Mouse (Mus musculus) cerebellum, adult 2 months (tissue): Measurements from ENCODE around the gene Slc39a11. TPM values are rescaled to one million over a fixed set of nuclear protein-coding genes. Genes with fewer than 3 reads are reported as not detected.

Source experiments
- DNase-seq, 2 experiments: peaks; one replicate each; pipeline ENCODE4 v3.0.0; 2021
- H3K27ac ChIP-seq: fragments of 200-500 bp; 2 replicates; pipeline ENCODE4 v1.5.1; 2012; ENCODE audit warnings: low read length, control low read depth, inconsistent platforms; ENCODE audit not compliant: insufficient read depth
- H3K27me3 ChIP-seq: fragments of 200-500 bp; 2 replicates; pipeline ENCODE4 v1.6.1; 2012; ENCODE audit warnings: inconsistent platforms, mild to moderate bottlenecking, low read length, moderate library complexity; ENCODE audit not compliant: control insufficient read depth, insufficient read depth
- H3K4me1 ChIP-seq: fragments of 200-500 bp; 2 replicates; pipeline ENCODE4 v1.6.1; 2011; ENCODE audit warnings: low read length; ENCODE audit not compliant: control insufficient read depth, insufficient read depth
- H3K4me3 ChIP-seq: fragments of 200-500 bp; replicated peaks from 2 replicates; pipeline ENCODE3; 2011; ENCODE audit warnings: mild to moderate bottlenecking, low read depth, low read length, control low read depth; ENCODE audit not compliant: insufficient read depth
- CTCF ChIP-seq: fragments of 200-500 bp; IDR thresholded peaks from 2 replicates; pipeline ENCODE4 v1.5.1; 2011; ENCODE audit warnings: low read depth, mild to moderate bottlenecking, control low read depth, low read length, moderate library complexity, borderline replicate concordance; ENCODE audit not compliant: insufficient read depth
- POLR2A ChIP-seq: fragments of 200-500 bp; IDR thresholded peaks from 2 replicates; pipeline ENCODE4 v1.6.1; 2011; ENCODE audit warnings: low read length, control low read depth, borderline replicate concordance; ENCODE audit not compliant: insufficient read depth
- WGBS: fragments of 180-500 bp; shearing (Covaris S2); methylation state at CpG from one replicate; pipeline ENCODE4 v1.1.7; 2018; 5-methylcytosine and 5-hydroxymethylcytosine counted together
- polyA plus RNA-seq: library from polyadenylated mRNA; depleted of rRNA; stranded (reverse); fragments of >200 nt; gene quantifications from 2 replicates; pipeline ENCODE4 v1.2.3, GENCODE M21; 2012

Gene Slc39a11
- polyA plus RNA-seq, 1 experiment, result 14.1 TPM

- no peak for TF ChIP-seq POLR2A
- TF ChIP-seq CTCF, result no peak
- no peak overlapping the region for H3K4me3 ChIP-seq
- no peaks in the 10 kb centered on the region for H3K4me1 ChIP-seq
- DNase-seq, result no peak
- no peaks in the 10 kb centered on the region for H3K27me3 ChIP-seq
- WGBS, result 64% methylated on average over 7 of the region's 7 CpGs
- no peak overlapping the region for H3K27ac ChIP-seq
These were observed 175.8 kb downstream of the Slc39a11 start for GRCm38 (mm10) chr11:113473998-113474534.

- no peak overlapping the region for H3K4me3 ChIP-seq
- DNase-seq, result no peak
- H3K4me1 ChIP-seq, result no peaks in the 10 kb centered on the region; the same call in 1 of the 2 replicates
- H3K27me3 ChIP-seq, result no peaks in the 10 kb centered on the region
- 93% methylated on average over 9 of the region's 9 CpGs for WGBS
- TF ChIP-seq CTCF, result no peak
- TF ChIP-seq POLR2A, result no peak
- no peak overlapping the region for H3K27ac ChIP-seq
These were observed 177.9 kb downstream of the Slc39a11 start for GRCm38 (mm10) chr11:113471936-113472335.

GRCm38 (mm10) chr11:113469919-113470785 lies 179.7 kb downstream of the Slc39a11 start:
- DNase-seq, result no peak
- Histone ChIP-seq H3K4me1 (no peaks in the 10 kb centered on the region; the same call in 1 of the 2 replicates), H3K27ac (no peak overlapping the region), H3K4me3 (no peak overlapping the region), H3K27me3 (no peaks in the 10 kb centered on the region)
- 83% methylated on average over 17 of the region's 17 CpGs for WGBS
- TF ChIP-seq CTCF (no peak), POLR2A (no peak)

GRCm38 (mm10) chr11:113468016-113468415 lies 181.9 kb downstream of the Slc39a11 start:
- no peaks in the 10 kb centered on the region for H3K27me3 ChIP-seq
- no peaks in the 10 kb centered on the region; the same call in 1 of the 2 replicates for H3K4me1 ChIP-seq
- no peak for DNase-seq
- 51% methylated on average over 10 of the region's 10 CpGs for WGBS
- no peak overlapping the region for H3K4me3 ChIP-seq
- no peak overlapping the region for H3K27ac ChIP-seq
- no peak for TF ChIP-seq POLR2A
- no peak for TF ChIP-seq CTCF

GRCm38 (mm10) chr11:113467313-113467811 lies 182.5 kb downstream of the Slc39a11 start:
- no peak for DNase-seq
- TF ChIP-seq POLR2A (no peak), CTCF (no peak)
- no peak overlapping the region for H3K4me3 ChIP-seq
- WGBS, result 34% methylated on average over 12 of the region's 12 CpGs
- no peak overlapping the region for H3K27ac ChIP-seq
- H3K4me1 ChIP-seq, result no peaks in the 10 kb centered on the region; the same call in 1 of the 2 replicates
- no peaks in the 10 kb centered on the region for H3K27me3 ChIP-seq

GRCm38 (mm10) chr11:113460118-113460517 lies 189.8 kb downstream of the Slc39a11 start:
- H3K27me3 ChIP-seq, result no peaks in the 10 kb centered on the region
- no peaks in the 10 kb centered on the region for H3K4me1 ChIP-seq
- H3K4me3 ChIP-seq, result no peak overlapping the region
- WGBS, result 90% methylated on average over 2 of the region's 2 CpGs
- TF ChIP-seq POLR2A (no peak), CTCF (no peak)
- no peak overlapping the region for H3K27ac ChIP-seq
- no peak for DNase-seq

GRCm38 (mm10) chr11:113458582-113459210 lies 191.2 kb downstream of the Slc39a11 start:
- WGBS, result 75% methylated on average over 15 of the region's 15 CpGs
- H3K4me1 ChIP-seq, result no peaks in the 10 kb centered on the region
- no peak for DNase-seq
- TF ChIP-seq CTCF (peak; percentile 33; the same call in 1 of the 2 replicates), POLR2A (no peak)
- no peaks in the 10 kb centered on the region for H3K27me3 ChIP-seq
- no peak overlapping the region for H3K4me3 ChIP-seq
- H3K27ac ChIP-seq, result no peak overlapping the region

- Histone ChIP-seq H3K27me3 (no peaks in the 10 kb centered on the region), H3K27ac (no peak overlapping the region), H3K4me3 (no peak overlapping the region), H3K4me1 (no peaks in the 10 kb centered on the region)
- WGBS, result 64% methylated on average over 16 of the region's 16 CpGs
- no peak for DNase-seq
- TF ChIP-seq POLR2A (no peak), CTCF (no peak)
These were observed 196.9 kb downstream of the Slc39a11 start for GRCm38 (mm10) chr11:113452861-113453568.
